Mouse (Mus musculus): ENCODE measurements at regions not wholly inside any gene's neighbourhood (a gene's known extent, or its start where the extent isn't known, plus 50 kb on each side); places are given as distances from the start of the nearest gene placed in this dataset.

GRCm38 (mm10) chr9:61825804-61826203, 88.5 kb downstream of the Rplp1 start:
- no peak for DNase-seq
- intact Hi-C loops (cut with DNase I) = no loop called here

GRCm38 (mm10) chr9:61819836-61820235, 94.5 kb downstream of the Rplp1 start:
- intact Hi-C loops (cut with DNase I) = no loop called here
- DNase-seq = no peak

GRCm38 (mm10) chr9:61816589-61817179, 97.7 kb downstream of the Rplp1 start:
- DNase-seq = no peak
- intact Hi-C loops (cut with DNase I) = no loop called here

GRCm38 (mm10) chr9:61815995-61816394, 98.3 kb downstream of the Rplp1 start:
- DNase-seq = no peak
- intact Hi-C loops (cut with DNase I) = no loop called here

GRCm38 (mm10) chr9:61813291-61813690, 101.1 kb downstream of the Rplp1 start:
- intact Hi-C loops (cut with DNase I) = no loop called here
- DNase-seq = no peak

- intact Hi-C loops (cut with DNase I) = no loop called here
- DNase-seq = no peak
Observed at GRCm38 (mm10) chr9:61812315-61812714, 102.0 kb downstream of the Rplp1 start.

- DNase-seq = no peak
Observed at GRCm38 (mm10) chr9:61810456-61810855, 103.9 kb downstream of the Rplp1 start.

GRCm38 (mm10) chr9:61808351-61809225, 105.8 kb downstream of the Rplp1 start:
- intact Hi-C loops (cut with DNase I) = no loop called here
- no peak for DNase-seq

More at GRCm38 (mm10) chr9:61810456-61810855, 103.9 kb downstream of the Rplp1 start:
- intact Hi-C loops (cut with DNase I) = no loop called here

- DNase-seq = no peak
- intact Hi-C loops (cut with DNase I) = no loop called here
Observed at GRCm38 (mm10) chr9:61805971-61806370, 108.4 kb downstream of the Rplp1 start.

- intact Hi-C loops (cut with DNase I) = no loop called here
Observed at GRCm38 (mm10) chr9:61803555-61803954, 110.8 kb downstream of the Rplp1 start.

GRCm38 (mm10) chr9:61802694-61803093, 111.6 kb downstream of the Rplp1 start:
- intact Hi-C loops (cut with DNase I) = no loop called here
- DNase-seq = peak in 1 of 2 experiments; percentile 27

More at GRCm38 (mm10) chr9:61803555-61803954, 110.8 kb downstream of the Rplp1 start:
- DNase-seq = no peak

GRCm38 (mm10) chr9:61799535-61799934, 114.8 kb downstream of the Rplp1 start:
- intact Hi-C loops (cut with DNase I) = no loop called here
- no peak for DNase-seq

- intact Hi-C loops (cut with DNase I) = no loop called here
- no peak for DNase-seq
Observed at GRCm38 (mm10) chr9:61795910-61796309, 118.4 kb downstream of the Rplp1 start.

- intact Hi-C loops (cut with DNase I) = no loop called here
- DNase-seq = no peak
Observed at GRCm38 (mm10) chr9:61791435-61792064, 122.8 kb downstream of the Rplp1 start.

- DNase-seq = no peak
- intact Hi-C loops (cut with DNase I) = no loop called here
Observed at GRCm38 (mm10) chr9:61790849-61791248, 123.5 kb downstream of the Rplp1 start.

GRCm38 (mm10) chr9:61789066-61789897, 125.1 kb downstream of the Rplp1 start:
- intact Hi-C loops (cut with DNase I) = no loop called here

GRCm38 (mm10) chr9:61781469-61781868, 132.9 kb downstream of the Rplp1 start:
- no peak for DNase-seq
- intact Hi-C loops (cut with DNase I) = no loop called here

More at GRCm38 (mm10) chr9:61789066-61789897, 125.1 kb downstream of the Rplp1 start:
- DNase-seq = no peak

- intact Hi-C loops (cut with DNase I) = no loop called here
Observed at GRCm38 (mm10) chr9:61780186-61780939, 134.0 kb downstream of the Rplp1 start.

GRCm38 (mm10) chr9:61779165-61779564, 135.2 kb downstream of the Rplp1 start:
- intact Hi-C loops (cut with DNase I) = no loop called here
- DNase-seq = no peak

More at GRCm38 (mm10) chr9:61780186-61780939, 134.0 kb downstream of the Rplp1 start:
- no peak for DNase-seq

GRCm38 (mm10) chr9:61776446-61776845, 137.9 kb downstream of the Rplp1 start:
- intact Hi-C loops (cut with DNase I) = no loop called here
- DNase-seq = no peak
